Mouse (Mus musculus) kidney, adult 2 months (tissue): ENCODE data around the gene Psmd4. TPM values are rescaled to one million over a fixed set of nuclear protein-coding genes. Genes with fewer than 3 reads are reported as not detected.
A peak's percentile ranks its signal among the peaks of the same experiment; 100 is the strongest.

Experiments used
- DNase-seq: peaks from one replicate; pipeline ENCODE4 v3.0.0; 2021
- H3K27ac ChIP-seq: fragments of 200-500 bp; 2 replicates; pipeline ENCODE4 v1.5.1; 2012; ENCODE audit warnings: low read depth, low read length, control low read depth, inconsistent platforms; ENCODE audit not compliant: insufficient read depth
- H3K27me3 ChIP-seq: fragments of 200-500 bp; replicated peaks from 2 replicates; pipeline ENCODE4 v1.6.1; 2012; ENCODE audit warnings: mild to moderate bottlenecking, moderate library complexity, low read length, inconsistent platforms; ENCODE audit not compliant: control insufficient read depth, insufficient read depth
- H3K36me3 ChIP-seq: fragments of 200-500 bp; 2 replicates; pipeline ENCODE4 v1.6.1; 2012; ENCODE audit warnings: mild to moderate bottlenecking, moderate library complexity, low read length, inconsistent platforms; ENCODE audit not compliant: control insufficient read depth, insufficient read depth
- H3K4me1 ChIP-seq: fragments of 200-500 bp; 2 replicates; pipeline ENCODE4 v1.6.1; 2011; ENCODE audit warnings: low read length; ENCODE audit not compliant: control insufficient read depth, insufficient read depth
- H3K4me3 ChIP-seq: fragments of 200-500 bp; 2 replicates; pipeline ENCODE4 v1.5.1; 2011; ENCODE audit warnings: mild to moderate bottlenecking, low read depth, low read length, control low read depth; ENCODE audit not compliant: insufficient read depth
- CTCF ChIP-seq: fragments of 200-500 bp; conservative IDR thresholded peaks from 2 replicates; pipeline ENCODE4 v1.5.1; 2011; ENCODE audit warnings: low read depth, mild to moderate bottlenecking, control low read depth, low read length, moderate library complexity, mixed read lengths; ENCODE audit not compliant: insufficient read depth, insufficient read length
- POLR2A ChIP-seq: fragments of 200-500 bp; IDR thresholded peaks from one replicate; pipeline ENCODE4 v1.6.1; 2011; ENCODE audit warnings: low read depth, low read length, control low read depth
- WGBS: fragments of 180-500 bp; shearing (Covaris S2); methylation state at CpG from one replicate; pipeline ENCODE4 v1.1.7; 2018; 5-methylcytosine and 5-hydroxymethylcytosine counted together
- polyA plus RNA-seq: library from polyadenylated mRNA; depleted of rRNA; stranded (reverse); fragments of >200 nt; gene quantifications from 2 replicates; pipeline ENCODE4 v1.2.3, GENCODE M21; 2012; rRNA removed

The Psmd4 gene
- 136 TPM in 2 replicates for polyA plus RNA-seq

GRCm38 (mm10) chr3:95042166-95042837 is at the start of gene Psmd4:
TSS of gene Psmd4 (minus strand) at chr3:95042614.
- DNase-seq, result peak; percentile 99

DNA sequence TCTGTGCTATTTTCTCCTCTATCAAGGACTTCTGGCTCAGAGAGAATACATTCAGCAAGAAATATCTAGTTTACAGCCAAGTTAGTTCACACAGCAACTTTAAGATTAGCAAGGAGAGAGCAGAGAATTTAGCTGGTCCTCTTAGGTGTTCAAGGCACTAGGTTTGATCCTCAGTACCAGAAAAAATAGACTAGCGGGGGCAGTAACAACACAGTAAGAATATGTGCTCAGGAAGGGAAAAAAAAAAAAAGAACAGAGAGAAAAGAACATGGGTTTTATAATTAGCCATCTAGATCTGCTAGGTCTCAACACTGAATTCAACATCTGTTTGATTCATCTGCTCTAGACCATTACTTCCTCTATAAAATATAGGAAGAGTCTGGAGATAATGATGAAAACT is 45.7 kb upstream of the Psmd4 start:
- 97% methylated on average over 1 of the region's 1 CpGs for WGBS
- DNase-seq, result no peak
- TF ChIP-seq POLR2A (no peak), CTCF (no peak)
- H3K4me1 ChIP-seq, result no peaks in the 10 kb centered on the region; the same call in 1 of the 2 replicates
- no peaks in the 10 kb centered on the region for H3K36me3 ChIP-seq
- no peak overlapping the region for H3K27ac ChIP-seq
- no peaks in the 10 kb centered on the region for H3K27me3 ChIP-seq
- no peak overlapping the region for H3K4me3 ChIP-seq

More at GRCm38 (mm10) chr3:95042166-95042837, at the start of gene Psmd4:
- H3K4me1 ChIP-seq, result peaks cover 9% of the 10 kb centered on the region; the same call in 1 of the 2 replicates
- peak within 1 kb of the TSS; percentile 77 for H3K27ac ChIP-seq
- TF ChIP-seq POLR2A, result peak; percentile 49
- no peak for TF ChIP-seq CTCF
- under 1% methylated on average over 36 of the region's 36 CpGs for WGBS
- H3K27me3 ChIP-seq, result no peaks in the 10 kb centered on the region
- no peaks in the 10 kb centered on the region for H3K36me3 ChIP-seq
- H3K4me3 ChIP-seq, result peak within 1 kb of the TSS; percentile 90

GRCm38 (mm10) chr3:95071606-95072005 is 29.2 kb upstream of the Psmd4 start:
- no peak overlapping the region for H3K4me3 ChIP-seq
- WGBS, result 97% methylated on average over 2 of the region's 2 CpGs
- H3K4me1 ChIP-seq, result no peaks in the 10 kb centered on the region
- peaks cover 10% of the 10 kb centered on the region for H3K36me3 ChIP-seq
- no peak for TF ChIP-seq POLR2A
- TF ChIP-seq CTCF, result no peak
- no peak overlapping the region for H3K27ac ChIP-seq
- no peak for DNase-seq
- no peaks in the 10 kb centered on the region for H3K27me3 ChIP-seq

GRCm38 (mm10) chr3:95066570-95066969 is 24.2 kb upstream of the Psmd4 start:
- Histone ChIP-seq H3K36me3 (peaks cover 5% of the 10 kb centered on the region), H3K27ac (no peak overlapping the region), H3K4me3 (no peak overlapping the region), H3K4me1 (no peaks in the 10 kb centered on the region), H3K27me3 (no peaks in the 10 kb centered on the region)
- 83% methylated on average over 11 of the region's 11 CpGs for WGBS
- DNase-seq, result no peak
- no peak for TF ChIP-seq POLR2A
- TF ChIP-seq CTCF, result no peak

- no peak overlapping the region for H3K27ac ChIP-seq
- 87% methylated on average over 6 of the region's 6 CpGs for whole genome bisulfite sequencing
- TF ChIP-seq POLR2A (no peak), CTCF (no peak)
Observed at GRCm38 (mm10) chr3:95066095-95066494, 23.7 kb upstream of the Psmd4 start.

DNA sequence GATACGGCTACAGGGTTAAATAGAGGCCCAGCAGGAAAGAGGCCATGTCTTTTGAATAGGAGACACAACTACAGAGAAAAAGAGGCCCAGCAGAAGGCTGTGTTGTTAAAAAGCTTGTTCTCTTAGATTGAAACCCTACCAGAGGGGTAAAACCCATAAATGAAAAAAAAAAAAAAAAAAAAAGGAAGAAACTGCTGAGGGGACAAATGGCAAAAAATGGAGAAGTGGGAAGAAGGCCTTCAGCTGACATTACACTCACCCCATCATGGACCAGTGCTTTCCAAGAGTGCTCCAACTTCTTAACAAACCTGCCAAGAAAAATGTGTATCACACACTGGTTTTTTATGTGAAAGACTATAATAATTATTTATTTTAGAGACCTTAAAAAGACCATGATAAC is 23.1 kb upstream of the Psmd4 start:
- Histone ChIP-seq H3K4me1 (no peaks in the 10 kb centered on the region), H3K36me3 (peaks cover 5% of the 10 kb centered on the region), H3K4me3 (no peak overlapping the region), H3K27me3 (no peaks in the 10 kb centered on the region), H3K27ac (no peak overlapping the region)
- no peak for TF ChIP-seq CTCF
- TF ChIP-seq POLR2A, result no peak
- no peak for DNase-seq
- WGBS, result 93% methylated on average over 1 of the region's 1 CpGs

More at GRCm38 (mm10) chr3:95066095-95066494, 23.7 kb upstream of the Psmd4 start:
- Histone ChIP-seq H3K27me3 (no peaks in the 10 kb centered on the region), H3K36me3 (peaks cover 5% of the 10 kb centered on the region), H3K4me3 (no peak overlapping the region), H3K4me1 (no peaks in the 10 kb centered on the region)
- DNase-seq, result no peak

GRCm38 (mm10) chr3:95063741-95064140 is 21.3 kb upstream of the Psmd4 start:
- H3K4me3 ChIP-seq, result no peak overlapping the region
- no peaks in the 10 kb centered on the region for H3K4me1 ChIP-seq
- no peak overlapping the region for H3K27ac ChIP-seq
- no peaks in the 10 kb centered on the region for H3K27me3 ChIP-seq
- peaks cover 6% of the 10 kb centered on the region for H3K36me3 ChIP-seq
- TF ChIP-seq POLR2A (no peak), CTCF (no peak)
- no peak for DNase-seq
- WGBS, result 91% methylated on average over 4 of the region's 4 CpGs
